Mouse (Mus musculus): Measurements from ENCODE around the gene Ppp1r12c.

Ppp1r12c gene

DNA sequence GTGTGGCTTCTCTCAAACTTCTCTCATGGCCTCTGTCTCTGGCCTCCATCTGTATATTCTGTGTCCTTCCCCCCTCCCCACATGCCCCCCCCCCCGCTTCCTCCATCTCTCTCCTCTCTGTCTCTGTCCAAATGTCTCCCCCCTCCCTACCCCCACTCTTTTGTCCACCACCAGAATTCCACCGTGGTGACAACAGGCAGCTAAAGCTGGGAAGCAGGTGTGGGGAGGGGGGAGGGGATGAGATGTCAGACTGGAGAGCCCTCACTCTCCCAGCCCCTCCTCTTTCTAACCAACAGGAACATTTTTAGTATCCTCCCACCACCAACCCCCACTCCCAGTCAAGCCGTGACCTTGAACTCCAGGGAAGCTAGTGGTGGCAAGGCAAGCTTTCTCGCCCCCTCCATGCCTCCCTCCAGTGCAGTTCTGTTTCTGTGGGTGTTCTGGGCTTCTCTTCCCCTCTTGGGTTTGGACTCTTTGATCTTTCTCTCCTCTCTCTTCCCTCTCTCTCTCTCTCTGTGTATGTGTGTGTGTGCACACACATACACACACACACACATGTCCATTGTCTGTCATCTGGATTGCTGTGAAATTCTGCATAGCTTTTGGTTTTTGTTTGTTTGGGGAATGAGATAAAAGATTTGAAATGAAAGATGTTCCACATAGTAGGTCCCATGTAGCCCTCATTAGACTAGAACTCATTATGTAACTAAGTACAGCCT is 15.0 kb upstream of the Ppp1r12c start, which contains the start of gene Tnnt1:
Gene Tnnt1, minus strand, starts transcription at position 51 of the 719 bp plus-strand sequence.
- no peak for DNase-seq (ENCODE audit: low spot score)

GRCm38 (mm10) chr7:4515853-4516252 is 14.4 kb upstream of the Ppp1r12c start:
- DNase-seq (ENCODE audit: low spot score), result no peak

GRCm38 (mm10) chr7:4513829-4514712 is 12.6 kb upstream of the Ppp1r12c start:
- DNase-seq (ENCODE audit: low spot score), result no peak

DNA sequence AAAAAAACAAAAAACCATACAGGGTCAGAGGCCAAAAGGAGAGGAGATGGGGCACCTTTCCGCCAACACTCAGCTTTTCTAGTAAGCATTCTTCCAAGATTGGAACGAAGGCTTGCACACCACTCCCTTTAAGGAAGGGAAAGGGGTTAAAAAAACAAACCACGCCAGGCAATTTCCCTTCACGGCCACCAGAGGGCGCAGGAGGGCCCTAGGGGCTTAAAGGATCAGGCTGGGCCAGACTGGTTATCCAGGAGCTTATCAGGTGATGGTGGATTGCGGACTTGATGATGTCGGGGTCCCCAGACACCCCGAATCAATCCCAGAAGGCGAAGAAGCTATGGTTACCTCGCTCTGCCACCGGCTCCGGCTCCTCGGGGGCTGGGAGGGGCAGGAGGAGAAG is 11.8 kb upstream of the Ppp1r12c start:
- DNase-seq (ENCODE audit: low spot score), result peak; percentile 43

GRCm38 (mm10) chr7:4511489-4512224 is 10.2 kb upstream of the Ppp1r12c start:
- DNase-seq (ENCODE audit: low spot score), result no peak

GRCm38 (mm10) chr7:4509863-4510608 is 8.6 kb upstream of the Ppp1r12c start:
- peak; percentile 66 for DNase-seq (ENCODE audit: low spot score)

DNA sequence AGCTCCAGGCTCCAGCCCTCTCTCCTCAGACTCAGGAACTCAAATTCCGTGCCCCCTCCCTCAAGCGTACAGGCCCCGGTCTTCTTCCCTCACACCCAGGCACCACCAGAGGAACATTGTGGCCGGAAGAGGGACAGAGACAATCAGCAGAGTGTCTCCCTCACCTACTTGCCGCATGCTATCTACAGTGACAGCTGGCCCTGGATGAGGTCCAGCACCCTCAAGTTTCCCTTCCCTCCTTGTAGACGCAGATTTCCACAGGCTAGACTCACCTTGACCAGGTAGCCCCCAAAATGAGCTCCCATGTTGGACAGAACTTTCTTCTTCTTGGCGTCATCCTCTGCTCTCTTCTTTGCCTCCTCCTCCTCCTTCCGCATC is 7.2 kb upstream of the Ppp1r12c start:
- DNase-seq (ENCODE audit: low spot score), result no peak

DNA sequence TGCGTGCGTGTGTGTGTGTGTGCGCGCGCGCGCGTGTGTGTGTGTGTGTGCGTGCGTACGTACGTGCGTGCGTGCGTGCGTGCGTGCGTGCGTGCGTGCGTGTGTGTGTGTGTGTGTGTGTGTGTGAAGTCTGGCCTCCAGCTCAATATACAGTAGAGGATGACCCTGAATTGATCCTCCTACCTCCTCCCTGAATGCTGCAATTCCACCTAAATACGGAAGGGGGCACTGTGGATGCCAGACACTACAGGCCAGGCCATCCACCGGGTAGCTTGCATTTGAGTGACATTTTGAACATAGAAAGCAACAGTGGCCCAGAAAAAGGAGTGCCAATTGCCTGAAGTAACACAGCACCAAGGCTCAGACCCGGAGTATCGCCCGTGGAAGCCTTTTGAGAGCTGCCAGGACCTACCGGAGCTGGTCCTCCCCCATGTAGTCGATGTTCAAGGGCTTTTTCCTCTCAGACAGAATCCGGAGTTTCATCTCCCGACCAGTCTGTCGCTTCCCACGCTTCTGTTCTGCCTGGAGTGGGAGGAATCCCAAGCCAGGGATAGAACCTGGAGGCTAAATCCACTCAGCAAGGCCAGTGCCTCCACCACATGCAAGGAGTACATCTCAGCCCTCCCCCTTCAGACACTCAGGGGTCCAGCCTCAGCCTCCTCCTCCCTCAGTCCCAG is 6.7 kb upstream of the Ppp1r12c start:
- DNase-seq (ENCODE audit: low spot score), result no peak

DNA sequence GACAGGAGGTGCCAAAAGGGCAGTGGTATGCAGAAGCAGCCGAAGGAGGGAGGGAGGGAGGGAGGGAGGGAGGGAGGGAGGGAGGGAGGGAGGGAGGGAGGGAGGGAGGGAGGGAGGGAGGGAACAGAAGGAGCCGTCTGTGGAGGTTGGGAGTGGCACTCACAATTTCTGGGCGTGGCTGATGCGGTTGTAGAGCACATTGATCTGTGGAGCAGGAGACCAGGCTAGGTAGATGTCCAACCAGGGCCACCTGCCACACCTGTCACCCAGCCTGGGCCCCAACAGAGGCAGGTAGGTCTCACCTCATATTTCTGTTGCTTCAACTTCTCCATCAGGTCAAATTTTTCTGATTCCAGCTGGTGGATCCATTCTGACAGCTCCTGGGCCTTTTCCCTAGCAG is 5.7 kb upstream of the Ppp1r12c start:
- no peak for DNase-seq (ENCODE audit: low spot score)

- no peak for DNase-seq (ENCODE audit: low spot score)
Observed at GRCm38 (mm10) chr7:4504646-4505435, 3.4 kb upstream of the Ppp1r12c start.

DNA sequence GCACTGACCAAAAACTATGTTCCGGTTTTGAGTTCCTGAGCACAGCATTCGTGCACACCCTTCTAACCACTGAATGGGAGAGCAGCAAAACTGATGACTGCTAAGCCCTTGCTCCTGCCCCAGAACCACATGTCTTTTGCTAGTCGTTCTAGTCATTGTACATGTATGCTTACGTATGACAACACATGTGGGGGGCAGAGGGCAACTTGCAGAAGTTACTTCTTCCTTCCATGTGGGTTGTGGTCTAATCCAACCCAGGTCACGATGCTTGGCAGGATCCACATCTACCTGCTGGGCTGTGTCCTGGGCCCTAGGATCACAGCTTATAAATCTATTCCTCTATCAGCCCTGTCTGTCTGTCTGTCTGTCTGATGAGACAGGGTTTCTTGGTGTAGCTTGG is 2.4 kb upstream of the Ppp1r12c start:
- DNase-seq (ENCODE audit: low spot score), result no peak

GRCm38 (mm10) chr7:4503100-4503499 is 1.6 kb upstream of the Ppp1r12c start:
- DNase-seq (ENCODE audit: low spot score), result no peak

DNA sequence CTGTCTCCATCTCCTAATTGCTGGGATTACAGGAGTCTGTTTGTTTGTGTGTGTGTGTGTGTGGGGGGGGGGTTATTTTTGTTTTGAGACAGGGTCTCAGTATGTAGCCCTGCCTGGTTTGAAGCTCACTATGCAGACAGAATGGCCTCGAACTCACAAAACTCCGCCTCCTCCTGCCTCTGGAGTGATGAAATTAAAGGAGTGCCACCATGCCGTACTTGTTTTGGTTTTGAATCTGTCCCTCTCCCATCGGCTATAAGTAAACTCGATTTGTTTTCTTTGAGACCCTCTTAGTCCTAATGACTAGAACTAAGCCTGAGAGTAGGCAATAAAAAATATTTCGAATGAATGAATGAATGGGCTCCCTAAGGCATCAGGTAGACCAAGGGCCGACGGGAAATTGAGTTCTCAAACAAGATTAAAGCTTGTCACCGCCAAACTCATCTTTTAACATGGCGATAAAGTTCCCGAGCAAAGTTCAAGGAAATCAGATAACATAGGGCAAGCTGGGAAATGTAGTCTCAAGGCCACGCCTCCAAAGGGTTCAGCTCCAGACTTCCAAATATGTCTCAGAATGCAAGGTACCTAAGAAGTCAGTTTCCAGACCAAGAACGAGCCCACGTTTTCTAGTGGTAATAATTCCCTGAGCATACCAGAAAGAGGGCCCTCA is 1.1 kb upstream of the Ppp1r12c start:
- no peak for DNase-seq (ENCODE audit: low spot score)

- peak; percentile 41 for DNase-seq (ENCODE audit: low spot score)
Observed at GRCm38 (mm10) chr7:4500892-4501471, 498 bp downstream of the Ppp1r12c start.

DNA sequence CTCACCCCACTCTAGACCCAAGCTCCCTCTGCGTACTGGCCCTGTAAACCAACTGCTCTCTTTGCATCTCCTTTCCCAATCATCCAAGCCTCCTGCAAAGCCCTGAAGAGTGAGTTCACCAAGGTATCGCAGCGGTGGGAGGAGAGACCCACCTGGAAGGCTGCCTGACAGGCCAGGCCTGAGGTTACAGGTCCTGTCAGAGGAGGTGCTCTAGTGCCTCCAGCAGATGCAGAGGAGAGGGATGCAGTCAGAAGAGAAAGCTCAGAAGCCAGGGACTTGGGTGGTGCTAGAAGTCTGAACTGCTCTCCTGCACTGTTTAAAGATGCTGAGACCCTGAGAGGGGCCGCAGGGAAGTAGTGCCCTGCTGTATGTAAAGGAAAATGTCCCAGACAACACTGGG is 2.4 kb downstream of the Ppp1r12c start:
- DNase-seq (ENCODE audit: low spot score), result no peak

- peak; percentile 28 for DNase-seq (ENCODE audit: low spot score)
Observed at GRCm38 (mm10) chr7:4498251-4498650, 3.2 kb downstream of the Ppp1r12c start.

DNA sequence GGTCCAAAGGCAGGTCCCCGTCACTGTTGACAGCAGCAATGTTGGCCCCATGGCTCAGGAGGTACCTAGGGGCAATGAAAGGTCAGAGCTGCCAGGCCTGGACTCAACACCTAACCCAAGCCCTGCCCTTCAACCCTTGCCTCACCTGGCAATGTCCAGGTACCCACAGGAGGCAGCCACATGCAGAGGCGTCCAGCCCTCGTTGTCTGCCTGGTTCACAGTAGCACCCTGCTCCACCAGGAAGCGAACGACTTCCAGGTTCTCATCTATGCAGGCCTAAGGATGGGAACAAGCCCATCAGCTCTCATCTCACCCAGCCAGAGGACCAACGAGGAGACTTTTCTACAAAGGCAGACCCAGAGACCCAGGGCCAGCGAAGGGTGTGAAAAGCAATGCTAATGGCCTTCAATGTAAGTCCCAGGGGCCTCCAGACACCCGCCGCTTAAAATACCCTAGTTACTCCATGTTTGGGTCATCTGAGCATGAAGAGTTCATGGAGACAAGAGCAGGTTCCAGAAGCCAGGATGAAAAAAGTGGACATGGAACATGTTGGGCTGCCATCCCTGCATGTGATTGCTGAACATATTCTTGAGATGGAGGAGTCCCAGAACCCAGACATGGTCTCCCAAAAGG is 4.1 kb downstream of the Ppp1r12c start:
- no peak for DNase-seq (ENCODE audit: low spot score)

GRCm38 (mm10) chr7:4496468-4496867 is 5.0 kb downstream of the Ppp1r12c start:
- DNase-seq (ENCODE audit: low spot score), result no peak

DNA sequence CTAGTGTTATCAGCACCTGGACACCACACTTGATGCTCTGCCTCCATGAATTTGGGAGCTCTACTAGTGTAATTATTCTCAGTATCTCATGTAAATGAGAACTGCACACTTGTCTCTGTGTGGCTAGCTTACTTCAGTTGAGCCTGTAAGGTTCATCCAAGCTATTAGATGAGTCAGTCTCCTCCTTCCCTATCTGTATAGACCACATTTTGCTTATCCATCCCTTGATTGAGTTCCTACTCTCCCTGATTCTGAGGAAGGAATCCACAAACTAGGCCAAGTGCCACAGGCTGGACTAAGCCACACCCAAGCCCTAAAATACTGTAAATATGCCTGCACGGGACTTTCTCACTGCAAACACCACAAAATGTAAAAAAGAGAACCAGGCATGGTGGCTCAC is 7.5 kb downstream of the Ppp1r12c start:
- DNase-seq (ENCODE audit: low spot score), result no peak
